Mouse (Mus musculus) central nervous system, embryonic 18 days (tissue): ENCODE measurements around the gene Nfe2l3. TPM values are rescaled to one million over a fixed set of nuclear protein-coding genes. Genes with fewer than 3 reads are reported as not detected.

Experiments
- polyA plus RNA-seq: library from polyadenylated mRNA; depleted of rRNA; stranded (reverse); fragments of >200 nt; gene quantifications from 2 replicates; pipeline ENCODE4 v1.2.3, GENCODE M21; 2012; rRNA removed

Gene Nfe2l3
- 14.9 and 16.5 TPM in 2 replicates for polyA plus RNA-seq

GRCm38 (mm10) chr6:51432535-51433397, at the start of gene Nfe2l3:
TSS of gene Nfe2l3 (plus strand) at chr6:51432670.

GRCm38 (mm10) chr6:51469715-51470310, 37.3 kb downstream of the Nfe2l3 start, which contains the start of gene Hnrnpa2b1:
TSS of gene Hnrnpa2b1 (minus strand) at chr6:51469894.

GRCm38 (mm10) chr6:51470311-51471178, 38.1 kb downstream of the Nfe2l3 start, which contains the start of gene Cbx3:
TSS of gene Cbx3 (plus strand) at chr6:51470360.

Other genes with a start within 250 kb of the Nfe2l3 start
- 1,232 and 1,287 TPM in 2 replicates for gene Hnrnpa2b1, start 37.2 kb downstream of the Nfe2l3 start, polyA plus RNA-seq
- 152 and 153 TPM in 2 replicates for gene Cbx3, start 37.7 kb downstream of the Nfe2l3 start, polyA plus RNA-seq
- 34.8 and 34.9 TPM in 2 replicates for gene Snx10, start 91.2 kb downstream of the Nfe2l3 start, polyA plus RNA-seq